Mouse (Mus musculus): ENCODE data around the gene Ppp2r5c. TPM values are rescaled to one million over a fixed set of nuclear protein-coding genes. Genes with fewer than 3 reads are reported as not detected.

Gene Ppp2r5c
- polyA plus RNA-seq, 1 experiment from 2014 or later: 126 TPM

DNA sequence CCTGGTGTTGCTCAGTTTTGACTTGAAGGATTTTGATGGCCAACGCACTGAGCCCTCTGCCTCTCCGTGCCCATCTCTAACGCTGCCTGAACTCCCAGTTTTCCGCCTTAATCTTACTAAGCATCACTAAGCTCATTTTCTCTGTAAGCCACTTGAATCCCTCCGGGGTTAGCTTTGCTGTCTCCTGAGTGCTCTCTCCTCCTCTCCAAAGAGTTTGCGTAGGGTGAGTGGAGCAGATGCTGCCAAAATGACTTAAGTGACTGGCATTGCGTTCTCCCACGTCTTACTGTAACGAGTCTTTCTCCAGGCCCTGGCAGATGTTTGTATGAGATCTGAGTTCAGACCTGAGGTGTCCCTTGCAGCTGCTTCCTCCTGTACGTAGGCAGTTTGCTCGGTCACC, 183.1 kb downstream of the Ppp2r5c start:
- Histone ChIP-seq H3K4me3 (replicated peaks; ENCODE audit: low read depth, low read length) (no peak overlapping the region), H3K36me3 (ENCODE audit: insufficient read depth, low read length) (peaks cover 97% of the 10 kb centered on the region), H3K4me1 (replicated peaks; ENCODE audit: insufficient read depth, low read length) (no peaks in the 10 kb centered on the region), H3K9me3 (replicated peaks; ENCODE audit: low read length) (no peaks in the 10 kb centered on the region), H3K4me2 (ENCODE audit: low read length) (no peak overlapping the region), H3K27ac (no peak overlapping the region), H3K27me3 (ENCODE audit: insufficient read depth, low read length) (no peaks in the 10 kb centered on the region), H3K9ac (ENCODE audit: low read depth, low read length) (no peak overlapping the region)
- TF ChIP-seq CTCF (IDR thresholded peaks at IDR 0.05; ENCODE audit: low read depth): no peak
- DNase-seq (ENCODE audit: low spot score) (no peak), ATAC-seq (replicated peaks; ENCODE audit: low FRiP score, low read depth) (no peak)
- WGBS: 95% methylated on average over 11 of the region's 11 CpGs

Other genes with a start within 250 kb of the Ppp2r5c start
- 0.20 and 0.22 TPM in 2 replicates for gene Dio3, start 168.1 kb upstream of the Ppp2r5c start, polyA plus RNA-seq (2015; fragmentation: Nextera tagmentation; extraction: Ambion mirVana)
- gene Dync1h1, start 154.3 kb downstream of the Ppp2r5c start, polyA plus RNA-seq (2015; fragmentation: Nextera tagmentation; extraction: Ambion mirVana): 33.2 and 38.1 TPM in 2 replicates
- not detected in 2 replicates for gene 1700001K19Rik, start 235.5 kb downstream of the Ppp2r5c start, polyA plus RNA-seq (2015; fragmentation: Nextera tagmentation; extraction: Ambion mirVana)